Mouse (Mus musculus) CD4-positive helper T cell, adult 2 months (primary cell): Measurements from ENCODE around the gene Exosc1.
"Not testable (repeated sequence)": the region's sequence is repeated elsewhere in the genome, so short reads cannot be mapped to it uniquely, and the experiment has no call there.

Experiments used
- DNase-seq: peaks from one replicate; pipeline ENCODE4 v3.0.0-alpha.2; 2012; ENCODE audit warnings: low read depth, missing footprints, low spot score

Gene Exosc1

GRCm38 (mm10) chr19:41933179-41934086, at the start of gene Exosc1, which contains the start of gene Zdhhc16:
Exosc1 (minus strand) TSS chr19:41933423.
Zdhhc16 (plus strand) TSS chr19:41933480.
- DNase-seq, result peak; percentile 98

GRCm38 (mm10) chr19:41982791-41983150, 49.5 kb upstream of the Exosc1 start:
- peak; percentile 26 for DNase-seq

- peak; percentile 58 for DNase-seq
Observed at GRCm38 (mm10) chr19:41981931-41982790, 48.9 kb upstream of the Exosc1 start.

- DNase-seq, result no peak
Observed at GRCm38 (mm10) chr19:41981595-41981927, 48.3 kb upstream of the Exosc1 start, which contains the start of gene Ubtd1. Ubtd1 (plus strand) TSS chr19:41981763.

GRCm38 (mm10) chr19:41980819-41981594, 47.8 kb upstream of the Exosc1 start, which contains the start of gene Mms19:
Mms19 (minus strand) TSS chr19:41981157.
- peak; percentile 99 for DNase-seq

- peak; percentile 63 for DNase-seq
Observed at GRCm38 (mm10) chr19:41980422-41980818, 47.2 kb upstream of the Exosc1 start.

- no peak for DNase-seq
Observed at GRCm38 (mm10) chr19:41973891-41974794, 40.9 kb upstream of the Exosc1 start.

GRCm38 (mm10) chr19:41969618-41970017, 36.4 kb upstream of the Exosc1 start:
- DNase-seq, result peak; percentile 31

GRCm38 (mm10) chr19:41953574-41953973, 20.4 kb upstream of the Exosc1 start:
- DNase-seq, result no peak

GRCm38 (mm10) chr19:41952287-41952686, 19.1 kb upstream of the Exosc1 start:
- no peak for DNase-seq

GRCm38 (mm10) chr19:41943841-41944240, 10.6 kb upstream of the Exosc1 start:
- DNase-seq, result no peak

GRCm38 (mm10) chr19:41938539-41938938, 5.3 kb upstream of the Exosc1 start:
- no peak for DNase-seq

GRCm38 (mm10) chr19:41935921-41936320, 2.7 kb upstream of the Exosc1 start:
- DNase-seq, result no peak

GRCm38 (mm10) chr19:41934124-41934523, 901 bp upstream of the Exosc1 start:
- no peak for DNase-seq

- peak; percentile 80 for DNase-seq
Observed at GRCm38 (mm10) chr19:41932686-41933085, 537 bp downstream of the Exosc1 start.

GRCm38 (mm10) chr19:41920412-41921067, 12.7 kb downstream of the Exosc1 start:
- no peak for DNase-seq

- no peak for DNase-seq
Observed at GRCm38 (mm10) chr19:41919471-41919870, 13.8 kb downstream of the Exosc1 start.

GRCm38 (mm10) chr19:41916853-41917252, 16.4 kb downstream of the Exosc1 start:
- DNase-seq, result no peak

GRCm38 (mm10) chr19:41915294-41915693, 17.9 kb downstream of the Exosc1 start:
- DNase-seq, result no peak

- DNase-seq, result not testable (repeated sequence)
Observed at GRCm38 (mm10) chr19:41914592-41914882, 18.7 kb downstream of the Exosc1 start.
